Mouse (Mus musculus): ENCODE results near the gene Snap23. TPM values are rescaled to one million over a fixed set of nuclear protein-coding genes. Genes with fewer than 3 reads are reported as not detected.

Gene Snap23
- total and polyA plus RNA-seq, 3 experiments = 15.9 to 35.8 (median 23.0) TPM

DNA sequence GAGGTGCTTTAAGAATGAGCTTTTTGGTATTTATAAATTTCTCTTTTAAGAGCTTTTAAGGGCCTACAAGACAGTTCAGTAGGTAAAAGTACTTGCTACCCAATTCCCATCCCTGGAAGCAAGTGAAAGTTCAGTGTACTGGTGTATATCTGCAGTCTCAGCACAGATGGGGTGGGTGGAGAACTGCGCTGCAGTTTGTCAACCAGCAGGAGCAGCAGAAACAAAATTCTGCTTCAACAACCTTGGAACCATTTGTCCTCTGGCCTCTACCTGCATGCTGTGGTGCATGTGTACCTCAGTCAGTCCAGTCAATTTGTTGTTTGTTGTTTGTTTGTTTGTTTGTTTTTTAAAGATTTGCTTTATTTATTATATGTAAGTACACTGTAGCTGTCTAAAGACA, 24.8 kb downstream of the Snap23 start:
- Histone ChIP-seq H3K27ac (ENCODE audit: insufficient read depth, low read depth) (no peak overlapping the region), H3K4me3 (replicated peaks in 1 of 3; ENCODE audit: low read depth in 2 of 3, low read length in 2 of 3, poor library complexity in 1 of 3) (no peak overlapping the region), H3K27me3 (replicated peaks) (no peaks in the 10 kb centered on the region), H3K9me3 (replicated peaks; ENCODE audit: low read length) (no peaks in the 10 kb centered on the region), H3K4me1 (ENCODE audit: control insufficient read depth in 1 of 2, insufficient read depth in 2 of 2) (peaks cover 0 to 6% of the 10 kb centered on the region in 2 experiments; a peak in 1 of 4 replicates), H3K36me3 (replicated peaks in 1 of 2; ENCODE audit: control insufficient read depth in 1 of 2, insufficient read depth in 1 of 2, low read length in 1 of 2) (peaks cover 23 to 55% of the 10 kb centered on the region in 2 experiments), H3K9ac (ENCODE audit: insufficient read depth, low read depth) (no peak overlapping the region), H3K4me2 (ENCODE audit: insufficient read depth, low read depth, poor library complexity, severe bottlenecking) (no peak overlapping the region), H3K79me2 (replicated peaks; ENCODE audit: control insufficient read depth, extremely low read depth, insufficient read depth, poor library complexity, severe bottlenecking) (no peaks in the 10 kb centered on the region)
- dilution Hi-C loops (cut with MboI; ENCODE audit: extremely low pct_ligation_motif_present, extremely low pct_unique_long_range_greater_than_20kb, low sequenced_read_pairs) (no loop called here), in situ Hi-C loops (cut with MboI; ENCODE audit: low pct_ligation_motif_present, low pct_unique_long_range_greater_than_20kb, low sequenced_read_pairs) (no loop called here)
- no peak for TF ChIP-seq IRF4 (IDR thresholded peaks at IDR 0.05; ENCODE audit: low read depth, low read length)
- no peak for TF ChIP-seq RCOR1 (conservative IDR thresholded peaks at IDR 0.05; ENCODE audit: low read depth, low read length)
- no peak for TF ChIP-seq EP300 (IDR thresholded peaks at IDR 0.05; ENCODE audit: low read length)
- no peak for TF ChIP-seq USF1 (IDR thresholded peaks at IDR 0.05; ENCODE audit: low read depth, low read length)
- TF ChIP-seq USF2 (conservative IDR thresholded peaks at IDR 0.05; ENCODE audit: low read depth, low read length) = no peak
- TF ChIP-seq ZMIZ1 (IDR thresholded peaks at IDR 0.05; ENCODE audit: low read depth, low read length) = no peak
- TF ChIP-seq MAZ (IDR thresholded peaks at IDR 0.05; ENCODE audit: low read depth, low read length) = no peak
- TF ChIP-seq POLR2A (IDR thresholded peaks at IDR 0.05; ENCODE audit: low read depth, low read length) = no peak
- TF ChIP-seq JUN (IDR thresholded peaks at IDR 0.05; ENCODE audit: insufficient read depth, low read depth, low read length) = no peak
- no peak for TF ChIP-seq ZC3H11A (IDR thresholded peaks at IDR 0.05; ENCODE audit: low read depth, low read length)
- no peak for DNase-seq (ENCODE audit: extremely low read depth)

DNA sequence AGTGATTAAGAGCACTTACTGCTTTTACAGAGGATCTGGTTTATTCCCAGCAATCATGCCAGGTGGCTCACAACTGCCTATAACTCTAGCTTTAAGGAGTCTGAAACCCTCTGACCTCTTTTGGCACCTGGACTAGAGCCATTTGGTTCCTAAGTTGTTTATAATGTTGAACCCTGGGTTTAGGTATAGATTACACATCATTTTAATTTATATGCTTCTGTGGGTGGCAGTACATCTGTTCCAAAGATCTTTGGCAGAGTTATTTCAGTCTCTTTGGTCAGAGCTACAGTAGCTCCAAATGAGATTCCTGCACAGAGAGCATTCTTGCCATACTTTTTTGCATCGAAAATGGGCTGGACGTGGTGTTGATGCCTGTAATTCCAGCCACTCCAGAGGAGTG, 30.3 kb downstream of the Snap23 start:
- no peak for DNase-seq (ENCODE audit: extremely low read depth)
- H3K36me3 ChIP-seq (replicated peaks in 1 of 2; ENCODE audit: control insufficient read depth in 1 of 2, insufficient read depth in 1 of 2, low read length in 1 of 2) = peaks cover 25 to 61% of the 10 kb centered on the region in 2 experiments
- no peaks in the 10 kb centered on the region for H3K9me3 ChIP-seq (replicated peaks; ENCODE audit: low read length)
- no peak overlapping the region for H3K4me2 ChIP-seq (ENCODE audit: insufficient read depth, low read depth, poor library complexity, severe bottlenecking)
- dilution Hi-C loops (cut with MboI; ENCODE audit: extremely low pct_ligation_motif_present, extremely low pct_unique_long_range_greater_than_20kb, low sequenced_read_pairs) (no loop called here), in situ Hi-C loops (cut with MboI; ENCODE audit: low pct_ligation_motif_present, low pct_unique_long_range_greater_than_20kb, low sequenced_read_pairs) (no loop called here)
- H3K4me3 ChIP-seq (replicated peaks in 1 of 3; ENCODE audit: low read depth in 2 of 3, low read length in 2 of 3, poor library complexity in 1 of 3) = no peak overlapping the region
- H3K4me1 ChIP-seq (ENCODE audit: control insufficient read depth in 1 of 2, insufficient read depth in 2 of 2) = peaks cover 3 to 26% of the 10 kb centered on the region in 2 experiments; a peak in 3 of 4 replicates
- no peak overlapping the region for H3K9ac ChIP-seq (ENCODE audit: insufficient read depth, low read depth)
- no peak for TF ChIP-seq MXI1 (IDR thresholded peaks at IDR 0.05; ENCODE audit: low read depth, low read length)
- no peak for TF ChIP-seq HCFC1 (IDR thresholded peaks at IDR 0.05; ENCODE audit: low read depth, low read length)
- TF ChIP-seq SIN3A (IDR thresholded peaks at IDR 0.05; ENCODE audit: low read length) = no peak
- no peak for TF ChIP-seq RCOR1 (conservative IDR thresholded peaks at IDR 0.05; ENCODE audit: low read depth, low read length)
- no peak for TF ChIP-seq USF1 (IDR thresholded peaks at IDR 0.05; ENCODE audit: low read depth, low read length)
- no peak for TF ChIP-seq NRF1 (IDR thresholded peaks at IDR 0.05; ENCODE audit: low read depth, low read length)
- no peak for TF ChIP-seq ZNF384 (IDR thresholded peaks at IDR 0.05; ENCODE audit: low read depth, low read length)
- no peak for TF ChIP-seq MAFK (IDR thresholded peaks at IDR 0.05; ENCODE audit: insufficient replicate concordance, low read length)
- TF ChIP-seq BHLHE40 (IDR thresholded peaks at IDR 0.05; ENCODE audit: low read depth, low read length) = no peak
- H3K27me3 ChIP-seq (replicated peaks) = no peaks in the 10 kb centered on the region
- H3K27ac ChIP-seq (ENCODE audit: insufficient read depth, low read depth) = no peak overlapping the region
- no peaks in the 10 kb centered on the region for H3K79me2 ChIP-seq (replicated peaks; ENCODE audit: control insufficient read depth, extremely low read depth, insufficient read depth, poor library complexity, severe bottlenecking)

Data from CH12.LX (cell line).